Mouse (Mus musculus) embryonic facial prominence, embryonic 11.5 days (tissue): ENCODE data around the gene Hivep1. TPM values are rescaled to one million over a fixed set of nuclear protein-coding genes. Genes with fewer than 3 reads are reported as not detected.
A peak's percentile ranks its signal among the peaks of the same experiment; 100 is the strongest.

Source experiments
- ATAC-seq: fragments of 200-750 bp; cut with Nextera tagmentation; replicated peaks from 2 replicates; pipeline ENCODE4 v1.8.0; 2017; ENCODE audit warnings: low read depth; ENCODE audit not compliant: insufficient number of reproducible peaks, low FRiP score, low TSS enrichment
- DNase-seq: peaks from one replicate; pipeline ENCODE4 v3.0.0-alpha.2; 2015; ENCODE audit warnings: low spot score
- H3K27ac ChIP-seq: fragments of 300-500 bp; sonication (generic); replicated peaks from 2 replicates; pipeline ENCODE4 v1.5.1; 2014; ENCODE audit warnings: mild to moderate bottlenecking, low read depth, low read length, control low read depth
- H3K27me3 ChIP-seq: fragments of 300-500 bp; sonication (generic); 2 replicates; pipeline ENCODE4 v1.6.1; 2014; ENCODE audit warnings: mild to moderate bottlenecking, low read length, moderate library complexity, mixed read lengths; ENCODE audit not compliant: control insufficient read depth, insufficient read depth
- H3K36me3 ChIP-seq: fragments of 300-500 bp; sonication (generic); replicated peaks from 2 replicates; pipeline ENCODE4 v1.6.1; 2014; ENCODE audit warnings: low read depth, mild to moderate bottlenecking, low read length, moderate library complexity, mixed read lengths; ENCODE audit not compliant: control insufficient read depth, insufficient read depth
- H3K4me1 ChIP-seq: fragments of 300-500 bp; sonication (generic); 2 replicates; pipeline ENCODE4 v1.6.1; 2014; ENCODE audit warnings: low read length, mixed read lengths; ENCODE audit not compliant: control insufficient read depth, insufficient read depth
- H3K4me2 ChIP-seq: fragments of 300-500 bp; sonication (generic); 2 replicates; pipeline ENCODE4 v1.6.1; 2014; ENCODE audit warnings: low read depth, mild to moderate bottlenecking, control low read depth, low read length, moderate library complexity
- H3K4me3 ChIP-seq: fragments of 300-500 bp; sonication (generic); 2 replicates; pipeline ENCODE4 v1.5.1; 2014; ENCODE audit warnings: low read depth, low read length, control low read depth
- H3K9ac ChIP-seq: fragments of 300-500 bp; sonication (generic); replicated peaks from 2 replicates; pipeline ENCODE4 v1.6.1; 2014; ENCODE audit warnings: mild to moderate bottlenecking, control low read depth, low read length
- H3K9me3 ChIP-seq: fragments of 300-500 bp; sonication (generic); replicated peaks from 2 replicates; pipeline ENCODE4 v1.6.1; 2016; ENCODE audit warnings: mild to moderate bottlenecking, low read length, inconsistent platforms, mixed read lengths; ENCODE audit not compliant: control insufficient read depth
- WGBS: fragments of 180-500 bp; shearing (Covaris S2); extraction: QIAGEN DNeasy Blood & Tissue Kit; methylation state at CpG from one replicate; pipeline ENCODE4 v1.1.7; 2014; 5-methylcytosine and 5-hydroxymethylcytosine counted together
- polyA plus RNA-seq: library from polyadenylated mRNA; unstranded; fragments of >200 nt; fragmentation: Nextera tagmentation; extraction: Ambion mirVana; gene quantifications from 2 replicates; pipeline ENCODE4 v1.2.1, GENCODE M21; 2014

The Hivep1 gene
- polyA plus RNA-seq, 1 experiment from 2014 or later, result 13.1 TPM

DNA sequence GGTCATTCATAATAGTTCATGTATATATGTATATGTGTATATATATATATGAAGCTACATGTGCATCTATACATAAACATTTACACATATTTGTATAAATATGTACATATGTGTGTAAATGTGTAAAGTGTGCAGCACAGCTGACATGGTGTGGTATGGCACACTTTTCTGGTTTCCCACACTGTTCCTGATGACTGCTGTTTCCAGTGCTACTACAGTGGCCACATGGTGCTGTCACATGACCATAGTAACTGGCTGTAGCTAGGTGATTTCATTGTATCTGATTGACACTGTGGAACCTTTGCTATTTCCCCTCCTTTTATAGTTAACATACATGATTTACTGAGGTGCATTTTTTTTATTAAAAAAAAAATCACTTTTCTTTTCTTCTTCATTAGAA lies 45.3 kb downstream of the Hivep1 start:
- ATAC-seq, result no peak
- H3K4me3 ChIP-seq, result no peak overlapping the region
- DNase-seq, result no peak
- H3K4me2 ChIP-seq, result no peak overlapping the region
- no peak overlapping the region for H3K27ac ChIP-seq
- no peaks in the 10 kb centered on the region for H3K36me3 ChIP-seq
- H3K9me3 ChIP-seq, result no peaks in the 10 kb centered on the region
- H3K9ac ChIP-seq, result no peak overlapping the region
- peaks cover 2% of the 10 kb centered on the region for H3K4me1 ChIP-seq
- no peaks in the 10 kb centered on the region for H3K27me3 ChIP-seq

- H3K27ac ChIP-seq, result no peak overlapping the region
- DNase-seq (no peak), ATAC-seq (no peak)
- H3K4me2 ChIP-seq, result no peak overlapping the region
- H3K4me3 ChIP-seq, result no peak overlapping the region
- no peaks in the 10 kb centered on the region for H3K27me3 ChIP-seq
- H3K36me3 ChIP-seq, result no peaks in the 10 kb centered on the region
- 100% methylated on average over 1 of the region's 1 CpGs for WGBS
- H3K9me3 ChIP-seq, result no peaks in the 10 kb centered on the region
- H3K4me1 ChIP-seq, result peaks cover 2% of the 10 kb centered on the region
- no peak overlapping the region for H3K9ac ChIP-seq
Observed at GRCm38 (mm10) chr13:42098522-42098921, 46.7 kb downstream of the Hivep1 start.

GRCm38 (mm10) chr13:42099523-42099922 lies 47.7 kb downstream of the Hivep1 start:
- H3K9me3 ChIP-seq, result no peaks in the 10 kb centered on the region
- H3K4me2 ChIP-seq, result no peak overlapping the region
- WGBS, result 88% methylated on average over 4 of the region's 4 CpGs
- H3K36me3 ChIP-seq, result no peaks in the 10 kb centered on the region
- H3K27me3 ChIP-seq, result no peaks in the 10 kb centered on the region
- H3K27ac ChIP-seq, result no peak overlapping the region
- H3K4me1 ChIP-seq, result peaks cover 2% of the 10 kb centered on the region
- no peak overlapping the region for H3K4me3 ChIP-seq
- ATAC-seq, result no peak
- DNase-seq, result no peak
- H3K9ac ChIP-seq, result no peak overlapping the region

GRCm38 (mm10) chr13:42101440-42102190 lies 49.8 kb downstream of the Hivep1 start:
- DNase-seq (peak; percentile 46), ATAC-seq (peak; percentile 35; the same call in 1 of the 2 replicates)
- 49% methylated on average over 13 of the region's 13 CpGs for WGBS
- H3K9ac ChIP-seq, result no peak overlapping the region
- H3K9me3 ChIP-seq, result no peaks in the 10 kb centered on the region
- H3K4me1 ChIP-seq, result peaks cover 2% of the 10 kb centered on the region
- no peaks in the 10 kb centered on the region for H3K36me3 ChIP-seq
- H3K4me2 ChIP-seq, result no peak overlapping the region
- no peak overlapping the region for H3K4me3 ChIP-seq
- H3K27me3 ChIP-seq, result no peaks in the 10 kb centered on the region
- no peak overlapping the region; the same call in 1 of the 2 replicates for H3K27ac ChIP-seq

DNA sequence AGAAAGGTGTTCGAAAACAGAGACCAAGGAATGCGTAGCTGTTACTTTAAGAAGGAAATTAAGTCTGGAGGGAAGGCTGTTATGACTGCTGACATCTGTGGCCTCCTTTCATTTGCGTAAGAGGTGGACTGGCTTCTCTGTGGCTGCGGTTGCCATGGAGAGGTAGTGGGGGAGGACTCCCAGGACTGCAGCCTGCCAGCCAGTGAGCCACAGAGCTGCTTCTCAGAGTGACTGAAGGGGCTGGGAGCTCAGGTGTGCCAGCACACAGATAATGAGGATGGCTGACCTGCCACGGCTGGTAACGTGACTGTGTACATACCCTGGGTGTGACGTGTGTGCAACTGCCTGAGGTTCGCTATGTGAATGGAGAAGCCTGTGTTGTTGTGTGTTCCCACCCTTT lies 51.2 kb downstream of the Hivep1 start:
- Histone ChIP-seq H3K4me2 (no peak overlapping the region), H3K9me3 (no peaks in the 10 kb centered on the region), H3K9ac (no peak overlapping the region), H3K4me1 (peaks cover 2% of the 10 kb centered on the region), H3K27me3 (no peaks in the 10 kb centered on the region), H3K27ac (no peak overlapping the region), H3K4me3 (no peak overlapping the region), H3K36me3 (no peaks in the 10 kb centered on the region)
- DNase-seq (peak; percentile 77), ATAC-seq (peak; percentile 85)
- WGBS, result 26% methylated on average over 8 of the region's 8 CpGs

GRCm38 (mm10) chr13:42103486-42104166 lies 51.8 kb downstream of the Hivep1 start:
- Histone ChIP-seq H3K36me3 (no peaks in the 10 kb centered on the region), H3K27me3 (no peaks in the 10 kb centered on the region), H3K9ac (no peak overlapping the region), H3K4me3 (no peak overlapping the region), H3K27ac (no peak overlapping the region; the same call in 1 of the 2 replicates), H3K4me2 (no peak overlapping the region), H3K4me1 (peaks cover 2% of the 10 kb centered on the region), H3K9me3 (no peaks in the 10 kb centered on the region)
- ATAC-seq (no peak), DNase-seq (no peak)
- WGBS, result 82% methylated on average over 11 of the region's 11 CpGs

DNA sequence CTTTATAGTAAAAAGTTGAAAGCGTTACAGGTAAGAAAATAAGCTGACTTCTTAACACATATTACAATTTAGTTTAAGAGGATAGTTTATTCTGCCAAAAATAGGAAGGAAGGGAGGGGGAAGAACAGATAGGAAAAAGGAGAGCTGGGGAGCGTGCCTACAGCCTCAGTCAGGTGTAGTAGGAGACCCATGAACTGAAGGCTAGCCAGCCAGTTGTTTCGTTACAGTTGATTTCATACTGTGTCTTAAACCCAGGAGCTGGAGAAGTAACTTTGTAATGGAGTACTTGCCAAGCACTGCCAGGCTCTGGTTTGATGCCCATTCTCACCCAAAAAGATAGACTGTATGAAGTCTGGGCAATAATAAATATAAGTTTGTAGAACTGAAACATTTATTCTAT lies 52.5 kb downstream of the Hivep1 start:
- no peak for ATAC-seq
- H3K36me3 ChIP-seq, result no peaks in the 10 kb centered on the region
- H3K27ac ChIP-seq, result no peak overlapping the region
- H3K27me3 ChIP-seq, result no peaks in the 10 kb centered on the region
- WGBS, result 90% methylated on average over 3 of the region's 3 CpGs
- no peak overlapping the region for H3K4me2 ChIP-seq
- no peak overlapping the region for H3K4me3 ChIP-seq
- no peak overlapping the region for H3K9ac ChIP-seq
- H3K4me1 ChIP-seq, result peaks cover 2% of the 10 kb centered on the region
- H3K9me3 ChIP-seq, result no peaks in the 10 kb centered on the region
- DNase-seq, result no peak

GRCm38 (mm10) chr13:42108483-42109215 lies 56.8 kb downstream of the Hivep1 start:
- Histone ChIP-seq H3K36me3 (no peaks in the 10 kb centered on the region), H3K27ac (no peak overlapping the region), H3K9me3 (no peaks in the 10 kb centered on the region), H3K4me1 (no peaks in the 10 kb centered on the region), H3K27me3 (no peaks in the 10 kb centered on the region), H3K4me3 (no peak overlapping the region), H3K9ac (no peak overlapping the region), H3K4me2 (no peak overlapping the region)
- ATAC-seq (no peak), DNase-seq (no peak)
- 81% methylated on average over 11 of the region's 11 CpGs for WGBS
